Mouse (Mus musculus): Measurements from ENCODE around the gene Olfr376. TPM values are rescaled to one million over a fixed set of nuclear protein-coding genes. Genes with fewer than 3 reads are reported as not detected.

Olfr376 gene
- polyA plus RNA-seq (2012; rRNA removed): not detected in 2 replicates

- DNase-seq (ENCODE audit: low read depth): no peak
These were observed at the start of gene Olfr376 for GRCm38 (mm10) chr11:73370946-73371345. Gene Olfr376, plus strand, starts transcription at chr11:73371246.

GRCm38 (mm10) chr11:73323906-73324830 is 46.9 kb upstream of the Olfr376 start:
- no peak for DNase-seq (ENCODE audit: low read depth)

GRCm38 (mm10) chr11:73326485-73326886 is 44.6 kb upstream of the Olfr376 start:
- no peak for DNase-seq (ENCODE audit: low read depth)

- DNase-seq (ENCODE audit: low read depth): no peak
These were observed 43.7 kb upstream of the Olfr376 start for GRCm38 (mm10) chr11:73327361-73327760.

- no peak for DNase-seq (ENCODE audit: low read depth)
These were observed 41.6 kb upstream of the Olfr376 start, which contains the start of the genes Aspa, Gm49340 and Spata22 for GRCm38 (mm10) chr11:73329442-73329841. Gene Aspa, minus strand, starts transcription at chr11:73329596. Gene Gm49340, plus strand, starts transcription at chr11:73329741. Gene Spata22, plus strand, starts transcription at chr11:73329741.

GRCm38 (mm10) chr11:73333357-73333756 is 37.7 kb upstream of the Olfr376 start:
- DNase-seq (ENCODE audit: low read depth): no peak

- DNase-seq (ENCODE audit: low read depth): no peak
These were observed 34.1 kb upstream of the Olfr376 start for GRCm38 (mm10) chr11:73336919-73337318.

GRCm38 (mm10) chr11:73350483-73350882 is 20.6 kb upstream of the Olfr376 start, which contains the start of gene Olfr20:
Gene Olfr20, plus strand, starts transcription at chr11:73350783.
- no peak for DNase-seq (ENCODE audit: low read depth)

GRCm38 (mm10) chr11:73395374-73395773 is 24.3 kb downstream of the Olfr376 start:
- no peak for DNase-seq (ENCODE audit: low read depth)

GRCm38 (mm10) chr11:73399514-73399913 is 28.5 kb downstream of the Olfr376 start, which contains the start of gene Olfr1:
Gene Olfr1, minus strand, starts transcription at chr11:73399614.
- no peak for DNase-seq (ENCODE audit: low read depth)

Other genes starting within 250 kb of the Olfr376 start
- gene Haspin, start 233.0 kb upstream of the Olfr376 start, polyA plus RNA-seq (2012; rRNA removed): 0.66 and 1.3 TPM in 2 replicates
- gene P2rx5, start 210.8 kb upstream of the Olfr376 start, polyA plus RNA-seq (2012; rRNA removed): 1.8 TPM in 2 replicates
- 45.7 and 63.7 TPM in 2 replicates for gene Emc6, start 194.2 kb upstream of the Olfr376 start, polyA plus RNA-seq (2012; rRNA removed)
- 75.6 and 105 TPM in 2 replicates for gene Tax1bp3, start 194.2 kb upstream of the Olfr376 start, polyA plus RNA-seq (2012; rRNA removed)
- 21.1 and 21.7 TPM in 2 replicates for gene Ctns, start 172.2 kb upstream of the Olfr376 start, polyA plus RNA-seq (2012; rRNA removed)
- gene Shpk, start 171.8 kb upstream of the Olfr376 start, polyA plus RNA-seq (2012; rRNA removed): 11.5 and 11.8 TPM in 2 replicates
- 3.6 and 4.5 TPM in 2 replicates for gene Trpv1, start 137.0 kb upstream of the Olfr376 start, polyA plus RNA-seq (2012; rRNA removed)
- gene Trpv3, start 103.9 kb upstream of the Olfr376 start, polyA plus RNA-seq (2012; rRNA removed): 0.18 and 0.25 TPM in 2 replicates
- gene Aspa, start 41.6 kb upstream of the Olfr376 start, polyA plus RNA-seq (2012; rRNA removed): 8.6 and 12.7 TPM in 2 replicates
- 0.04 TPM in 1 of 2 replicates, not detected in the other for gene Gm49340, start 41.5 kb upstream of the Olfr376 start, polyA plus RNA-seq (2012; rRNA removed)
- 0.19 and 0.22 TPM in 2 replicates for gene Spata22, start 41.5 kb upstream of the Olfr376 start, polyA plus RNA-seq (2012; rRNA removed)
- 0.23 and 0.34 TPM in 2 replicates for gene Olfr20, start 20.5 kb upstream of the Olfr376 start, polyA plus RNA-seq (2012; rRNA removed)
- gene Olfr1, start 28.4 kb downstream of the Olfr376 start, polyA plus RNA-seq (2012; rRNA removed): not detected in 2 replicates
- gene Olfr378, start 57.2 kb downstream of the Olfr376 start, polyA plus RNA-seq (2012; rRNA removed): not detected in 2 replicates
- gene Olfr380, start 86.3 kb downstream of the Olfr376 start, polyA plus RNA-seq (2012; rRNA removed): not detected in 2 replicates
- not detected in 2 replicates for gene Olfr381, start 120.4 kb downstream of the Olfr376 start, polyA plus RNA-seq (2012; rRNA removed)
- not detected in 2 replicates for gene Olfr382, start 146.0 kb downstream of the Olfr376 start, polyA plus RNA-seq (2012; rRNA removed)
- not detected in 2 replicates for gene Olfr385, start 221.8 kb downstream of the Olfr376 start, polyA plus RNA-seq (2012; rRNA removed)
- gene Olfr384, start 227.3 kb downstream of the Olfr376 start, polyA plus RNA-seq (2012; rRNA removed): not detected in 2 replicates